Mouse (Mus musculus) brain, embryonic 14.5 days (tissue): ENCODE data around the gene Kdm5a.

Source experiments
- CTCF ChIP-seq: fragments of 200-500 bp; IDR thresholded peaks from 2 replicates; pipeline ENCODE4 v1.5.1; 2012; ENCODE audit warnings: inconsistent platforms, mild to moderate bottlenecking, moderate library complexity, borderline replicate concordance; ENCODE audit not compliant: insufficient read depth, insufficient read length; ENCODE audit errors: extremely low read depth
- POLR2A ChIP-seq: fragments of 200-500 bp; IDR thresholded peaks from 2 replicates; pipeline ENCODE4 v1.6.1; 2012; ENCODE audit warnings: mild to moderate bottlenecking, inconsistent platforms, borderline replicate concordance; ENCODE audit not compliant: poor library complexity, insufficient read depth, insufficient read length, severe bottlenecking; ENCODE audit errors: extremely low read depth

- no peak for TF ChIP-seq POLR2A
- TF ChIP-seq CTCF, result no peak
These were observed 90.7 kb downstream of the Kdm5a start for GRCm38 (mm10) chr6:120454627-120455077.
